Mouse (Mus musculus): Measurements from ENCODE around the gene Ss18l2. TPM values are rescaled to one million over a fixed set of nuclear protein-coding genes. Genes with fewer than 3 reads are reported as not detected.
A peak's percentile ranks its signal among the peaks of the same experiment; 100 is the strongest.

Gene Ss18l2
- total RNA-seq, 2 experiments from 2014 or later: 133 to 136 TPM

DNA sequence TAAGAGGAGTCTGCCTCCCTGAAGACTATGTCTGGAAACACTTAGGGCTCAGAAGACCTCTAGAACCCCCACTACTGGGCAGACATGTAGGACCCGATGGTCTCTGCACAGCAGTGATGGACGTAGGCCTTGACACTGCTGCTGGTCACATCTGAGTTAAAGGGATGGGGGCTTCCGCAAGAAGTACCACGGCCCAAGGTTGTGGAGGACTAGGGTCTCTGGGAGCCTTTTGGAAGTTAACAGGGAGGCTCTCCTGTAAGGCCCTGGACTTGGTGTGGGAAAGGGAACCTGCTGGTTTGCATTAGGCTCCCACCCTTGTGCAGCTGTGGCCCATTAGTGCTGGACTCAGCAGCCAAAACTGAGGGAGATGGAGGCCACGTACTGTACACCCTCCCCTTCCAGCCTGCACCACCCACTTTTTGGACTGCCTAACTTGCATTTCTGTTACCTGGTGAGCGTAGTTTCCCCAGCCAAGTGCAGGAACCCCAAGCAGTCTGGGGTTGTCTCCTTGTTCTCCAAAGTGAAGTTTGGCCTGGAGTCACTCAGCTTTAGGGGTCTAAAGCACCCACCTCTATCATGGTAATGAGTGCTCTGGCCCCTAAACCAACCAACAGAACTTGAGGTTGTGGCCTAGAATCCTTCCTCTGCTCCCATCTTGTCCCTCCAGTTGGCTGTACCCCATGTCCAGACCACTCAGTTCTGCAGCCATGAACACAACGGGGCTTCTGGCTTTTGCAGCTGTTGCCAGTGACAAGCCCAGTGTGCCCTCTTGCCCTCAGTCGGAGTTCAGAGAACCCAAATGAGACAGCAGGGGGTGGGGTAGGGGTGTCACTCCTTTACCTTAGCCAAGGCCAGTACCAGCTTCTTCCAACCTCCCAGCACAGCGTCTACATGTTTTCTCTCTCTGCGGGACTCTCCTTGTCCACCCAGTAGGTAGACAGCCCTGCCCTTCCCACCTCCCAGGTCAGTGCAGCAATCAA lies 48.0 kb downstream of the Ss18l2 start:
- peak; percentile 43 to 64 for DNase-seq
- intact Hi-C loops (cut with DNase I): no loop called here

DNA sequence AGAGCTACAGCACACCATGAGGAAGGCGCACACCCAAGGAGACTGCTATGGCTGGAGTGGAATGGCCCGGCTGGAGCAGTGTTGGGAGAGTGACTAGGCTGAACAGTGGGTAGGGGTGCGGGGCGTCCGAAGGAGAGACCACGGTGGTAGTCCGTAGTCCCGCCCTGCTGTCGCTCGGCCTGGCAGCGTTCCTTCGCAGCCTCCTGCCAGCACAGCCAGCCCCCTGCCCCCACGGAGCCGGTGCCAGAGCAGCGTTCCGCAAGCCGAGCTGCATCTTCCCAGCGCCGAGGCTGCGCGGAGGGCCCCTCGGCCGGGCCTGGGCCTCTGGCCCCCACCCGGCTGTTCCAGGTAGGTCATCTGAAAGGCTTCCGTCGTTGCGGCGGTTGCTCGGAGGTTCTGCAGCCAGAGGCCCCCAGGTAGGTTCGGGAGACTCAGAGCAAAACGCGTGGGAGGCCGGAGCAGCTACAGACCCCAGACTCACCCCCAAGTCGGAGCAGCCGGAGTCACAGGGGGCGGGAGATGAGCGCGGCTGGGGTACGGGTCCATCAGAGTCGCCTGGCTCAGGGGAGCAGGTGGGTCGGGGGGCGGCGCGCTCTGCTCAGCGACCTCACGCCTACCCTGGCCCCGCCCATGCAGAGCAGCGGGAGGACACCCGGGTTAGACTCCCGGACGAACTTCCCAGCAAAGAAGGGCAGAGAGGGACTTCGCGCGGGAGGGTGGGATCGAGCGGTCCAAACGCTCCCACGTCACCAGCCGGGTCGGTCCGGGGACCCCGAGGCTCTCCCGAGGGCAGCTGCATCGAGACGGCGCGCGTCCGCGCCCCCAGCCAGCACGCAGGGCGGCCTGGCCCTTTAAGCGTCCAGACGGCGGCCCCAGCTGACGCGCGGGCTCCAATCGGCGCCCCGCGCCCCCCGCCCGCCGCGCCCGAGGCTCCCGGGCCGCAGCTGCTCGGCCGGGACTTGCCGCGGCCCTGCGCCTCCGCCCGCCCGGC lies 49.3 kb downstream of the Ss18l2 start, which contains the start of gene Zfp651:
Gene Zfp651, plus strand, starts transcription at position 240 of the 991 bp plus-strand sequence.
- intact Hi-C loops (cut with DNase I): loop anchor here (2.0 kb wide), 1 partner anchor 17 kb away; the partner anchor contains the start of gene Klhl40
- peak; percentile 80 to 81 for DNase-seq

- DNase-seq: peak; percentile 86 to 87
- intact Hi-C loops (cut with DNase I): loop anchor here (2.0 kb wide), 1 partner anchor 16 kb away; the partner anchor contains the start of gene Klhl40
These were observed 50.4 kb downstream of the Ss18l2 start for GRCm38 (mm10) chr9:121760271-121761090.

GRCm38 (mm10) chr9:121761091-121761665 lies 51.0 kb downstream of the Ss18l2 start:
- DNase-seq: no peak
- intact Hi-C loops (cut with DNase I): loop anchor here (2.0 kb wide), 1 partner anchor 16 kb away; the partner anchor contains the start of gene Klhl40

- intact Hi-C loops (cut with DNase I): loop anchor here (2.0 kb wide), 1 partner anchor 15 kb away; the partner anchor contains the start of gene Klhl40
- no peak for DNase-seq
These were observed 51.7 kb downstream of the Ss18l2 start for GRCm38 (mm10) chr9:121761787-121762186.

DNA sequence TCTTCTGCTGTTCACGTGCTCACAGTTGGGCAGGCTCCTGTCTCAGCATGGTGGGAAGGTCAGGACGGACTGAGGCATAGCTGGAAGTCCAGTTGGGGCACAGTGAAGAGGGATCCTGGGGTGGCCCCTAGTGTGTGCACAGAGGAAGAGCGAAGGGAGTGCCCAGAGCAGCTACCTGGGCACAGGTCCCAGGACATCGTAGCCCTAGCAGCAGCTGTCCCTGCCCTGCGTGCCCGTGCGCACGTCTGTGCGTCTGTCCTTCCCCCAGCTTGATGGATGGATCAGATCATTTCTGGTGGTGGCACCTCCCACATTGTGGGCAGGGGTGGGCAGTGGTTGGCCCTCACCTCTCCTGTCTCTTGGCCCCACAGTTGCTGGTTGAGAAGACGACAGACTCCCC lies 52.1 kb downstream of the Ss18l2 start:
- intact Hi-C loops (cut with DNase I): no loop called here
- DNase-seq: no peak

- intact Hi-C loops (cut with DNase I): no loop called here
- no peak for DNase-seq
These were observed 52.6 kb downstream of the Ss18l2 start for GRCm38 (mm10) chr9:121762761-121763160.

Other genes with a start within 250 kb of the Ss18l2 start
- under 1 TPM in 1 of 2 experiments, not detected in 1; 0.42 TPM for gene Cck, start 214.6 kb upstream of the Ss18l2 start, total RNA-seq (2021)
- not detected for gene Lyzl4, start 68.2 kb upstream of the Ss18l2 start, total RNA-seq (2021)
- under 1 TPM; 0.86 to 0.89 TPM for gene Vipr1, start 67.6 kb upstream of the Ss18l2 start, total RNA-seq (2021)
- 1 to 10 TPM; 3.3 to 5.7 TPM for gene Sec22c, start 4.8 kb upstream of the Ss18l2 start, total RNA-seq (2021)
- 10 to 100 TPM; 46.9 to 47.7 TPM for gene Nktr, start 8.8 kb downstream of the Ss18l2 start, total RNA-seq (2021)
- 10 to 100 TPM; 89.0 to 98.3 TPM for gene Zfp651, start 49.0 kb downstream of the Ss18l2 start, total RNA-seq (2021)
- 10 to 100 TPM; 10.4 to 10.7 TPM for gene Klhl40, start 67.3 kb downstream of the Ss18l2 start, total RNA-seq (2021)
- 100 to 1,000 TPM; 111 to 112 TPM for gene Hhatl, start 82.2 kb downstream of the Ss18l2 start, total RNA-seq (2021)
- not detected for gene Ccdc13, start 129.1 kb downstream of the Ss18l2 start, total RNA-seq (2021)
- 100 to 1,000 TPM; 181 to 183 TPM for gene Higd1a, start 148.0 kb downstream of the Ss18l2 start, total RNA-seq (2021)
- gene Ackr2, start 188.0 kb downstream of the Ss18l2 start, total RNA-seq (2021): 1 to 10 TPM; 3.2 to 3.9 TPM
- not detected for gene Cyp8b1, start 206.0 kb downstream of the Ss18l2 start, total RNA-seq (2021)
- gene Fam198a, start 240.7 kb downstream of the Ss18l2 start, total RNA-seq (2021): 1 to 10 TPM; 2.2 to 2.6 TPM

Measured in heart, postnatal 10 days (tissue).